Mouse (Mus musculus) bone marrow, adult 2 months (tissue): Measurements from ENCODE around the gene Cul4b.

Source experiments
- CTCF ChIP-seq: fragments of 200-500 bp; IDR thresholded peaks from 2 replicates; pipeline ENCODE4 v1.5.1; 2011; ENCODE audit warnings: low read length, control low read depth; ENCODE audit not compliant: control insufficient read depth, insufficient read depth
- POLR2A ChIP-seq: fragments of 200-500 bp; IDR thresholded peaks from 2 replicates; pipeline ENCODE4 v1.6.1; 2011; ENCODE audit warnings: low read depth, mild to moderate bottlenecking, control low read depth, low read length, borderline replicate concordance; ENCODE audit not compliant: control insufficient read depth

DNA sequence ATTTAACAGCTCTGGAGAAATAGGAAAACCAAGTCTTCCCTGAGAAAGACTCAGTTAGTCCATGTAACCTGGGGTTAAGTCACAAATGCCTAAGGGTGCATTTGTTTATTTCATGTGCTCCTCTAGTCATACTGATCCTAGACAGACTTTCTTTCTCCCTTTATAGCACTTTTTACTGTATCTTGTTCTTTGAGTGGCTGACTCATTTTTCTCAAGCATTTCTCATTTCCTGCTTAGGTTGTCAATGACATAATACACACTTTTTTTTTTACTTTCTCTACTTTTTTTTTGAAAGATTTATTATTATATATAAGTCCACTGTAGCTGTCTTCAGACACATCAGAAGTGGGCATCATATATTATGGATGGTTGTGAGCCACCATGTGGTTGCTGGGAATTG is 22.7 kb downstream of the Cul4b start:
- TF ChIP-seq POLR2A (no peak), CTCF (no peak)
